Mouse (Mus musculus) embryonic stem cell, embryonic (primary cell): ENCODE measurements around the gene Lyplal1.

Experiments used
- CTCF ChIA-PET, 4 experiments: fragments of 300-600 bp in 2 of 4; fragments of 350-600 bp in 2 of 4; sonication (Branson Sonifier 250); formaldehyde crosslinking; loops; one replicate each; lab custom pipeline; 2022; ENCODE audit warnings: inconsistent platforms in 2 of 4; lab: Charles Lee
- POLR2A ChIA-PET, 4 experiments: fragments of 300-600 bp in 2 of 4; fragments of 350-600 bp in 2 of 4; sonication (Branson Sonifier 250); formaldehyde crosslinking; loops; one replicate each; lab custom pipeline; 2022; ENCODE audit warnings: antibody characterized with exemption in 4 of 4, inconsistent platforms in 1 of 4; lab: Charles Lee

The Lyplal1 gene

DNA sequence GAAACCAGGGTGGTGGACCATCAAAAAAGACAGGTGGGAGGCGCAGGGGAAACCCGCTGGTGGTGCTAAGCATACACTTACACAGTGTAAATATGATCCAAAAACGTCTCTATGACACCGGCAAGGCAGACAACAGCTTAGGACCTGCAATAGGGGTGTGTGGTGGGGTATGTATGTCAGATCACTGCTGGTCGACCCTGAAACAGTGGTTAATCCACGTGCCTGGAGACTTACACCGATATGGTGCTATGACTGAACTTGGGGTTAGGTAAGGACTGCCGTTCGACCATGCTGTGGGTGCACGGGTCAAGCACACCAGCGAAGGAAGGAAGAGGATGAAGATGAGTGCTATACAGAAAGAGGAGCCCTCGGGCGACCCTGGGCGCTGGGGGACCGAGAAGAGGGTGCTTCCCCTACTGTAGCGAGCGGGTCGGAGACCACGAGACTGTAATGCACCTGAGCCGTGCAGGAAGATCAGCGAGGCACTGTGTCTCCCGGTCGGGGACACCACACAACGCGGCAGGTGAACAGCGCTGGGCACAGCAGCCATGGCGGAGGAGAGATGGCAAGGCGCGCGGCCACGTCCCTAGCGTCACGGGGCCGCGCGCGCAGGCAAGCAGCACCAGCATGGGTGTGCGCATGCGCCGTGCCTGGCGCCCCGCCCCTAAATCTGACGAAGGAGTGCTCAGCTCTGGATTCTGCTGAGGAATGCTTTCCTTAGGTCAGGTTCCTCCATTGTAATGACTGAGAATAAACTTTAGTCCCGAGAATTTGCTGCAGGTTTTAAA, at the start of gene Lyplal1:
Gene Lyplal1, minus strand, starts transcription at position 610 of the 788 bp plus-strand sequence.
- CTCF ChIA-PET: no interaction called here

DNA sequence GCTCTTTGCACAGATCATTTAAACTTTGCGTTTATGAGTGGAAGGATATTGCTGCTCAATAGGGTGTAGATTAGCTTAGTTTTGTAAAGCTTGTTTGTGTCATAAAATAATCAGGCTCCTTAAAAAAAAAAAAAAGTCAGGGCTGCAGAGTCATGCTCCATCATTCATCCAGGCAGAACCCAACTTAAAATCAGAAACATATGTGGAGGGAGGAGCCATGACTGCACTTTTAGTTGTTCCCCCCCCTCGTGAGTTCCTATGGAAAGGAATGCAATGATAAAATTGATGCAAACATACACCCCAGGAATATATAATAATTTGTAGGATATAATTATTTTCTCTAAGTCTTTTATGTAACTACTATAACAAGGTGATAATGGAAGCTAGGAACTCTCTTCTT, 46.5 kb upstream of the Lyplal1 start:
- POLR2A ChIA-PET: interaction anchor here in 1 of 4 experiments (0.6 kb wide), 1 partner anchor 14 kb away, joined by 3 read pairs; no protein-coding TSS in a partner anchor
- CTCF ChIA-PET: no interaction called here

More for the DNA sequence above, at the start of gene Lyplal1:
- POLR2A ChIA-PET: interaction anchor here in 2 of 4 experiments (0.6 to 1.0 kb wide), 5 partner anchors 14 to 589 kb away, joined by 3 to 5 read pairs (median 3); partner anchors contain the start of gene Tgfb2 (in 1 of the 2)

DNA sequence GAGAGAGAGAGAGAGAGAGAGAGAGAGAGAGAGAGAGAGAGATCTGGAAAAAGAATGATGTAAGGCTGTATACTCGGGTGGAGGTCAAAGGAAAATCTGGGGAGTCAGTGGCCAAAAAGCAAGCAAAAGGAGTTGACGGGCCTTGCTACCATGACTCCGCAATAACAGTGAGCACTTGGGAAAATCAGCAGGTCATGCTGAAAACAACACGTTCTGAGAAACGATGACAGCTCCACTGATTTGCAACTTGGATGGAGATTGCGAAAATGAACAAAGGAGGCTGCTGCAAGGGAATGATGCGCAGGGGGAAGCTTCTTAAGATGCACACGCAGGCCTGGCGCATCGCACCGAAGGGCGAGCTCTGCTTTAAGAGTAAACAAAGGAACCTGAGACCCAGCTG, 46.1 kb upstream of the Lyplal1 start:
- CTCF ChIA-PET: no interaction called here
- POLR2A ChIA-PET: interaction anchor here in 1 of 4 experiments (0.6 kb wide), 1 partner anchor 14 kb away, joined by 3 read pairs; no protein-coding TSS in a partner anchor

GRCm38 (mm10) chr1:186150376-186150775, 33.3 kb upstream of the Lyplal1 start:
- POLR2A ChIA-PET: interaction anchor here in 1 of 4 experiments (0.6 kb wide), 1 partner anchor 1892 kb away, joined by 5 read pairs; no protein-coding TSS in a partner anchor
- CTCF ChIA-PET: no interaction called here

DNA sequence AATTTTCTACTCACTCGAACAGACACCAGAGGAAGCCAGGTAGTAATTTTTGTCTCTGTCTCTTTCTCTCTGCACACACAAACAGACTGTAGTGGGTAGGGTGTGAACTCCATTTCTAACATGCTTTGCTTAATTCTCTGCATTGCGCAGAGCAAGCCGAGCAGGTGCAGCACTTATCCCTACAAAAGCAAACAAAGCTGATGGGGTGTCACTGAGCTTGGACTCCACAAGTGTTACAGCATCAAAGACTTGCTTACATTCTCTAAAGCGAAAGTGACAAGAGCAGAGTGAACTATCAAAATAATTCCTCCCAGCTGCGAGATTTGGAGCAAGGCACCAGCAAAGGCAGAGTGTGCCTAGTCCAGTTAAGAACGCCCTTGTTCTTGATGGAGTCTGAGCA, 28.3 kb upstream of the Lyplal1 start:
- POLR2A ChIA-PET: interaction anchor here in 1 of 4 experiments (1.1 kb wide), 1 partner anchor 28 kb away, joined by 3 read pairs; the partner anchor contains the start of gene Lyplal1

DNA sequence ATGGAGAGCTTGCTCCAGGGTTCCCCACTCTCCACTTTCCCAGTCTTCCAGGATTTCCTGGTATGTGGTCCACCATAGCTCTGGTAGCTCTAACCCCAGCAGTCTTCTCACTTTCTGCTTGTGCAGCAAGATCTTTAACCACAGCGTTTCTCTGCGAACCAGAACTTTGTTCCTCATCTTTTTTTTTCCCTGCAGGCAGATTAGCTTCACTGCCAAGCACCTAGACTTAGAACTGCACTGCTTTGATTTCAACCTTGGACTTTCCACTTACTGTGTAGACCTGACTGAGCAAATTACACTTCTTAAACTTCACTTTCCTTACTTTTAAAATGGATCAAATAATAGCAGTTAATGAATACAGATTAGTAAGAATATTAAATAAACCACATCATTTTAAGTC, 23.1 kb upstream of the Lyplal1 start:
- CTCF ChIA-PET: no interaction called here
- POLR2A ChIA-PET: no interaction called here

More for the DNA sequence above, 28.3 kb upstream of the Lyplal1 start:
- CTCF ChIA-PET: no interaction called here

- ChIA-PET POLR2A (no interaction called here), CTCF (no interaction called here)
These were observed 20.8 kb upstream of the Lyplal1 start for GRCm38 (mm10) chr1:186137873-186138272.

DNA sequence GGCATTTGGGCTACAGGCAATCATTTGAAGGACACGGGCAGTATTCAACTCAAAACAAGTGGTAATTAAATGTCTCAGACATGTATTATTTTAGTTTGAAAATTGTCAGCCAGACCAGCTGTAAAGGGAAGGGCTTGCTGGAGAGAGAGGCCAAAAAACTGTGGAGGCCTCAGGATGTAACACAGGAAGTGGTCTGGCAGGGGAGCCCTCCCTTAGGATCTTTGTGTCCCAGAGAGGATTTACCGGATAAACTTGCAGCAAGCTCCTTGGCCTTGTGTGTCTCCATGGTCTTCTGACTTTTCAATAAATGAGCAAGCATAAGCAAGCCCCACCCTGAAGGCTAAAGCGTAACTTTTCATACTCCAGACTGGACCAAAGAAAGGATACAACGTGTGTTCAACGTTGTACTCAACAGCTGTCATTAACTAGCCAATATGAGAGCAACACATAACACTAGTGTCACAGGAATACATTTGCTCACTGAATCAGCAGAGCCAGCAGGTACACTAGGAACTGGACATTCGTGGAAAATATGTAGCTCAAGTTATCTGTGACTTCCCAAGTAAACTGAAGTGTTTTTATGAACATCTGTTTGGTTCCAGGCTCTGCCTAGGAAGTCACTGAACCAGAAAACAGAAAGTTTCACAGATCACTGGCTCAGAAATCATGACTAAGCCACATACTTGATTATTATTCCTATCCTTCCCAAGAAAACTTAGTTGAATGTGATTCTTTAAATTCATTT, 19.7 kb upstream of the Lyplal1 start:
- ChIA-PET CTCF (no interaction called here), POLR2A (no interaction called here)

- ChIA-PET POLR2A (interaction anchor here in 1 of 4 experiments (0.6 to 0.7 kb wide), 4 partner anchors 10 to 575 kb away, joined by 3 read pairs; partner anchors contain the start of gene Lyplal1), CTCF (interaction anchor here in 1 of 4 experiments (0.6 kb wide), 1 partner anchor 1278 kb away, joined by 5 read pairs; no protein-coding TSS in a partner anchor)
These were observed 14.4 kb upstream of the Lyplal1 start for GRCm38 (mm10) chr1:186131465-186131864.

GRCm38 (mm10) chr1:186128940-186129339, 11.8 kb upstream of the Lyplal1 start:
- POLR2A ChIA-PET: interaction anchor here in 2 of 4 experiments (0.6 to 1.1 kb wide), 2 partner anchors 105 to 475 kb away, joined by 3 to 9 read pairs; no protein-coding TSS in a partner anchor
- CTCF ChIA-PET: interaction anchor here in 1 of 4 experiments (0.6 kb wide), 1 partner anchor 265 kb away, joined by 3 read pairs; no protein-coding TSS in a partner anchor

DNA sequence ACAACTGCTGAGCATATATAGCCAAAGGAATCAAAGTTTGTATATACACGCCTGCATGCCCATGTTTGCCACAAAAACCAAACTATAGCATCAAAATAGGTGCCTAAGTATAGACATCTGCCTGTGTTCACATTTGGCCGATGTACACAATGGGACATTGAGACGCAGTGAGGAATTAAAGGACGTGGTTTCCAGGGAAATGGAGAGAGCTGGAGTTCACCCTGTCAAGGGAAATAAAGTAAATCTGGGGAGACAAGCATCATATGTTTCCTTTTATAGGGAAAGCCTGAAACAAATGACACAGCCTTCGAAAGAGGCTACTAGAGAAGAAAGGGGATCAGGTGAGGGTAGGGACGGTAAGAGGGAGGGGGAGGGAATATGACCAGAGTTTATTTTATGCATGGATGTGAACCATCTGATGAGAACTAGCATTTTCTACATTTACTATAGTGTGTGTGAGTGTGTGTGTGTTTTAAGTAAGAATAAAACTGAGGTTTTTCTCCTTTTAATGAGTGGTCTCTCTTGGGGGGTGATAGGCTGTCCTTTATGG, 9.3 kb upstream of the Lyplal1 start:
- ChIA-PET POLR2A (no interaction called here), CTCF (no interaction called here)

DNA sequence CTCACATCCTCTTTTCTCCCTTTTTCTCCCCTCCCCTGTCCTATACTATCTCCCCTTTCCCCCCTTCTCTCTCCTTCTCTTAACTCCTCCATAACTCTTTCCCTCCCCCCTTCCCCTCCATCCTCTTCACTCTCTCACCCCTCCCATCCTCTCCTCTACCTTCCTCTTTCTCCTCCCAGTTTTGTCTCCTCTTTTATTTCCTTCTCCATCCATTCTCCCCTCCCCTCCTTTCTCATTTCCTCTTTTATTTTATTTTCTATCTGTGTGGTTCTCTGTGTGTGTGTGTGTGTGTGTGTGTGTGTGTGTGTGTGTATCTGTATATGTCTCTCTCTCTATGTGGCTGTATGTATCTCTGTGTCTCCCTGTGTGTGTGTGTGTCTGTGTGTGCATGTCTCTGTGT, 6.6 kb upstream of the Lyplal1 start:
- POLR2A ChIA-PET: no interaction called here
- CTCF ChIA-PET: no interaction called here

DNA sequence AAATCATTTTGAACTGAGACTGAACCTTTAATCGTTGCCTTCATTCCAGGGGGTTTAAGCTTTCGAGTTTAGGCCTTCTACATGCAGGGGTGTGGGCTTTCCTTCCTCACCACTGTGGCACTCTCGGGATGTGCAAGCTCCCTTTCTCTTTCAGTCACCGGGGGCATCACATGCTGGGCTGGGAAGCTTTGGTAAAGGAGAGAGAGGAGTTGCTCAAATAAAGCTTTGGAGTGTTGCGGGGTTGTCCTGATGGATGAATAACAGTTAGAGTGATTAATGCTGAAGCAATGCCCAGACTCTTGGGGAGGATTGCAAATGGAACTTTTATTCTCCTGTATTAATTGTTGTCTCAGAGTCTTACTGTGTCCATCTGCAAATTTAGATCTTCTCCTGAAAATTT, 2.7 kb upstream of the Lyplal1 start:
- CTCF ChIA-PET: no interaction called here
- POLR2A ChIA-PET: no interaction called here

DNA sequence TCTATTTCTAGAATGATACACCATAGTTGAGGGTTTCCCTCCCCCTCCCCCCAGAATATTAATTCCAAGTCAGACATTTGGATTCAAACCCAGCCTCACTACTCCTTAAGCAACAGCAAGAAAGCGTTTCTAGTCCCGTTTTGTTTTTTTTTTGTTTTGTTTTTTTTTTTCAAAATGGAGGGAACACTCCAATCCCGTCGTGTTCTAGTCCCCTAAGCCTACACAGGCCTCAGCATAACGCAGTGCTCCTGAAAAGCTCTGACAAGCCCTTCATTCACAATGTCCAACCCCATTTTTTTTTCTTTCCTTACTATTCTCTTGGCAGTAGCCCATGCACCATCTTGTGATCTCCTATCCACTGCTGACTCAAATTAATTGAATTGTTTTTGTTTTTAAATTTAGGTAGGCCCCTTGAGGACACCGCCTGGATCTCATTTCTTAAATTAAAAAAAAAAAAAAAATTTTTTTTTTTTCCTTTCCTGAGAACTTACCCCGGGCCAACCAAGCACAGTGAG, 967 bp downstream of the Lyplal1 start:
- CTCF ChIA-PET: no interaction called here
- POLR2A ChIA-PET: interaction anchor here in 2 of 4 experiments (0.6 to 0.7 kb wide), 4 partner anchors 13 to 329 kb away, joined by 3 to 8 read pairs (median 5); no protein-coding TSS in a partner anchor

DNA sequence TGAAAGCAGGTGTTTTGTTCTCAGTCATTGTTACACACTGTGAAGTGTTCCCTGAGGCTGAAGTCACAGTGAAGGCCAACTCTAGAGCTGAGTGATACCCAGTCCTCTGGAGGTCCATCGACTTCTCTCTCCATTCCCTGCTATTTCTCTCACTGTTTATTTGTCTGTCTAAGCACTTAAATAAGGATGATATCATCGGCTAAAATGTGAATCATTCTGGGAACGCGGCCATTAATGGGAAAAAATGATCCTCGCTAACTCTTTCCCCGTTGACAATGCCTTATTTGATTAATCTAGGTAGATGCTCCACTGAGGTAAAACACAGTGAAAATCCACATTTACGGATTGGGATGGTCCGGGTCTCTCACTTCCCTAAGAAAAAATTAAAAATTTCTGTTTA, 14.8 kb downstream of the Lyplal1 start:
- ChIA-PET CTCF (no interaction called here), POLR2A (interaction anchor here in 1 of 4 experiments (0.6 to 1.6 kb wide), 2 partner anchors 14 to 573 kb away, joined by 3 read pairs; no protein-coding TSS in a partner anchor)

GRCm38 (mm10) chr1:186066266-186066897, 50.7 kb downstream of the Lyplal1 start:
- CTCF ChIA-PET: no interaction called here

GRCm38 (mm10) chr1:186060041-186060440, 57.1 kb downstream of the Lyplal1 start:
- CTCF ChIA-PET: no interaction called here

More at GRCm38 (mm10) chr1:186066266-186066897, 50.7 kb downstream of the Lyplal1 start:
- POLR2A ChIA-PET: no interaction called here

GRCm38 (mm10) chr1:186054227-186054626, 62.9 kb downstream of the Lyplal1 start:
- CTCF ChIA-PET: no interaction called here
- POLR2A ChIA-PET: no interaction called here

More at GRCm38 (mm10) chr1:186060041-186060440, 57.1 kb downstream of the Lyplal1 start:
- POLR2A ChIA-PET: no interaction called here
